Mouse (Mus musculus) brain, embryonic 14.5 days (tissue): ENCODE results near the gene Nrxn2.

Experiments
- CTCF ChIP-seq: fragments of 200-500 bp; IDR thresholded peaks from 2 replicates; pipeline ENCODE4 v1.5.1; 2012; ENCODE audit warnings: inconsistent platforms, mild to moderate bottlenecking, moderate library complexity, borderline replicate concordance; ENCODE audit not compliant: insufficient read depth, insufficient read length; ENCODE audit errors: extremely low read depth
- POLR2A ChIP-seq: fragments of 200-500 bp; IDR thresholded peaks from 2 replicates; pipeline ENCODE4 v1.6.1; 2012; ENCODE audit warnings: mild to moderate bottlenecking, inconsistent platforms, borderline replicate concordance; ENCODE audit not compliant: poor library complexity, insufficient read depth, insufficient read length, severe bottlenecking; ENCODE audit errors: extremely low read depth

DNA sequence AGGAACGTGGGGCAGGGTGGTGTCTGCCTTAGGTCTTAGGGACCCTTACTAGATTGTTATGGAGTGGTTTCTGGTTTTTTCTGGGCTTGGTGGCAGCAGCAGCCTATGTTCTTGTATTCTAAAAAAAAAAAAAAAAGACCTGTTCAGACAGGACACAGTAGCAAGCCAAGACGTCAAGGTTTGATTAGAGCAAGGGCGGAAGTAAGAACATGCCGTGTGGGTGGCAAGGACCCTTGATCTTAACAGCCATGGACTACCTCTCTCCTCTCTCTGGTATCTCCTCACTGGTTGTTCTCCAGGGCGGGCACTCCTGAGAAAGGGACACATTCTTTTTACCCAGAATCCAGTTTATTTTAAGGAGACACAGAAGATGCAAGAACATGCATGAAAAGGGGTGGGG lies 134.6 kb downstream of the Nrxn2 start:
- TF ChIP-seq CTCF (no peak), POLR2A (no peak)
